Mouse (Mus musculus): ENCODE measurements around the gene Fer1l5. TPM values are rescaled to one million over a fixed set of nuclear protein-coding genes. Genes with fewer than 3 reads are reported as not detected.

The Fer1l5 gene
- total RNA-seq, 2 experiments from 2014 or later: not detected

DNA sequence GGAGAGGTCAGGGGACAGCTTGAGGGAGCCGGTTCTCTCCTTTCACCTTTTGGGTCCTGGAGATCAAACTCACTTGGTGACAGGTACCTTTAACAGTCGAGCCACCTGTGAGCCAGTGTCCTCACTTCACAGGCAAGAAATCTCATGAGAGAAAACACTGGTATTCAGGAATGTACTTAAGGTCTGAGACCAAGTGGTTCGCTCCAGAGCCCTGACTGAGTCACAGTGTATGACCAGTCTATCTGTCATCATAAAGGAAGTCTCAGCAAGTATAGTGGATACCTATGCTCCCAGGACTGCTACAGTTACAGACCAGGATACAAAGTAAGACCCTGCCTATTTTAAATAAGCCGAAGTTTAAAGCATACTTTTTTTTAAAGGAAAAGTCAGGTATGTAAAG lies 60.9 kb downstream of the Fer1l5 start:
- no peak for DNase-seq

GRCm38 (mm10) chr1:36433616-36434015 lies 61.5 kb downstream of the Fer1l5 start:
- DNase-seq: no peak

GRCm38 (mm10) chr1:36435071-36435470 lies 63.0 kb downstream of the Fer1l5 start:
- no peak for DNase-seq

DNA sequence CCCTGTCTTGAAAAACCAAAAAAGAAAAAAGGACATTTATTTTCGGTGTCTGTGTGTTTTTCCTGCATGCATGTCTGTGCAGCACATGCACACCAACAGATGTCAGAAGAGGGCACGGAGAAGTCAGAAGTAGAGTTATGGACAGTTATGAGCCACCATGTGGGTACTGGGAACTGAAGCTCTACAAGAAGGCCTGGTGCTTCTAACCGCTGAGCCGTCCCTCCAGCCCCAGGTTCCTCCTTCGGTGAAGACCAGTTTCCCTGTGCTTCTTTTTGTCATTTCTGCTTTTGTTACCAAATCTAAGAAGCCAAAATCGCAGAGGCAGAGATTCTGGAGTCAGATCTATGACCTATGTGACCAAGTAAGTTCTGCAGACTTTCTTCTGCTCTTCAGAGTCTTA lies 64.4 kb downstream of the Fer1l5 start:
- no peak for DNase-seq

DNA sequence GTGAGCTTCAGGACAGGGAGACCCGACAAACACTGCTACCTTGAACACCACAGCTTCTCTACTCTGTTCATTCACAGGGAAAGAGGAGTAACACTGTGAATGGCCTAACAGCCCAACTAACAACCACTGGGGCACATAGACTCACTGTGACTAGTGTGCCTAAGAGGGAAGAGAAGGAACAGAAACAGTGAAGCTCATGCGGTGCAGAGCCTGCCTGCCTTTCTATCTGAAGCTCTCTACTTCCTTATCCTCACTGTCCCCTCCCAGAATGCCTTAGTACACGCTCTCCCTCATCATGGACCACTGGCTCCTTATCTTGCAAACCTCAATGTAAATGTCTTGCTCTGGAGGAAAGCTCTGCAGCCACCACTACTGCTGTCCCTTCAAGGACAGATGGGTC lies 65.1 kb downstream of the Fer1l5 start:
- no peak for DNase-seq

DNA sequence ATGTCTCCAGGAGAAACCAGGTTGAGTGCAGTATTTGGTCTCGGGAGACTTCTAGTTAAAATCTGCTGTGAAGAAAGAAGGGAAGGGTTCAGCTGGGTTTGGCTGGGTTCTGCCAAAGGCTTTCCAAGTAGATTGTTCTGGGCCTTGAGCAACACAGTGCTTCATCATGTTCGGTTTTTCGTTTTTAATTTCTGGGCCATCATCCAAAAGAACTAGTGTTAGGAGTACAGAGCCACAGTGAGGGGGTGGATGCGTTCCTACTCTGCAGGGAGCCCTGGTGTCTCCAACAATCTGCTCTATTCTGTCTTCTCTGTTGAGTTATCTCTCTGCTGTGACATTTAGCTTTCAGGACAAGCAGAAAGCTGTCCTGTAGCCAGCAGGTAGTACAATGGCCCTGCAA lies 69.0 kb downstream of the Fer1l5 start:
- DNase-seq: no peak

- DNase-seq: peak; percentile 93
These were observed 72.7 kb downstream of the Fer1l5 start, which contains the start of gene Lman2l for GRCm38 (mm10) chr1:36444471-36445464. TSS of gene Lman2l (minus strand) at chr1:36445271.

GRCm38 (mm10) chr1:36445508-36445907 lies 73.4 kb downstream of the Fer1l5 start:
- no peak for DNase-seq

- DNase-seq: no peak
These were observed 74.2 kb downstream of the Fer1l5 start for GRCm38 (mm10) chr1:36446106-36446824.

DNA sequence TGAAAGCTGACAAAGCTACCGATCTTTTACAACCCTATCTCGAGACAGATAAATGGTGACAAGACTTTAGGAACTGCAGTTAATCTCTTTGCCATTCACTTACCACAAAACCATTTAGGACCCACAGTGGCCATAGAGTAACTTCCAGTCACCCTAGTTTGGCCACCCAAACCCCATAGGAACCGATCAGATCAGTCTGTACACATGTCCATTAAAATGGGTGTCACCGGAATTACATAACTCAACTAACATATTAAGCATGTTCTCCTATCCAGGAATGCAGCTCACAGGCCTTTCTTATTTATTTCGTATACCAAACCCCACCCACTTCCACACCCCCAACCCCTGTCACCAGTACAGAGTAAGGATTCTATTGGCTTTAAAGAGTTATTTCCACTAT lies 74.8 kb downstream of the Fer1l5 start:
- no peak for DNase-seq

GRCm38 (mm10) chr1:36454055-36454815 lies 82.1 kb downstream of the Fer1l5 start:
- no peak for DNase-seq

- DNase-seq: no peak
These were observed 85.4 kb downstream of the Fer1l5 start for GRCm38 (mm10) chr1:36457388-36458014.

DNA sequence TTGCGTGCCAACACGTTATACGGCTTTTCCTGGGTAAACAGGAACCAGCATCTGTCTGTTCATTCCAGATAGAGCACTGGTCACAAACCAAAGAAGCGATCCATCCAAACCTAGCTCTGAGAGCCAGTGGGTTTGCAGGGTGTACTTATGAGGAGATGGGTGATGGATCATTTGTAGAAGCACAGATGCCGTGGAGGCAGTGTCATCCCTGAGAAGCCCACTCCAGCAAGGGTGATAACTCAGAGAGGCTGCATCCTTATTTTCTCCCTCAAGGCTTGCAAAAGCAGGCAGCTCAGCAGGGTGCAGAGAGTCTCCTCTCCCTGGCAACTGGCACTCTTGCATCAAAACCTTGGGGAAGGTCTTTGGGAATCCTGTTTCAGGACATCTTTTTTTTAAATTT lies 86.1 kb downstream of the Fer1l5 start:
- no peak for DNase-seq

DNA sequence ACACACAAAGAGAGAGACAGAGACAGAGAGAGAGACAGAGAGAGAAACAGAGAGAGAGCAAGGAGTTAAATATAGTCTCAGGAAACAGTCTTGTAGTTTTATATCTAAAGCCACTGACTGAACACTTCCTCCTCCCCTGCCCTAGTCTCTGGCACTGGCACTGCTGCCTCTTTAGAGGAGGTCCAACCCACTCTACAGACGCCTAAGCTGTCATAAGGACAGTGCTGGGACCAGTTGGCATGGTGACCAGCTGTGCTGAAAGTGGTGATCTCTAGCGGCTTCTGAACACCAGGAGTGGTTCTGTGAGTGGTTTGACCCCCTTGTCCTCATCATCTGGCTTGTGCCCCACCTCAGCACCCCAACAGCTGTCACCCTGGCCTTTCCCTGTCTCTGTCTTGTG lies 89.7 kb downstream of the Fer1l5 start:
- no peak for DNase-seq

DNA sequence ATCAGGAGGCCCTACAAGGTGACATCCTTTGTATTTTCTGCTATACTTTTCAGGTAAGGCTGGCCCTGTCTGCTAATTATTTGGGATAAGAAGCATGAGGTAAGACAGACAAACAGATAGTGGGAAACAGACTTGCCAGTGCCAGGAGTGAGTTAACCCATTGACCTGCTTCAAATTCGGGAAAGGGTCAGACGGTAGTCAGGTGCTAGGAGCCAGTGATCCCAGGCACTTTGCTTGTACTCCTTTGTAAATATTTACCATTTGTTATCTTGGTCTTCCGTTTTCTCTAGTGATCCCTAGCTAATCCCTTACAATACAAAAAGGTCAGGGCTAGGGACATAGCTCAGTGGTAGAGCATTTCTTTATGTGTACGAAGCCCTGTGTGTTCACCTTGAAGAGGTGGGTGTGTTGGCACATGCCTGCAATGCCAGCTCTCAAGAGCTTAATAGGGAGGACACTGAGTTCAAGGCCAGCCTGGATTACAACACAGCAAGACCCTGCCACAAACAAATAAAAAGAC lies 93.6 kb downstream of the Fer1l5 start:
- DNase-seq: no peak

DNA sequence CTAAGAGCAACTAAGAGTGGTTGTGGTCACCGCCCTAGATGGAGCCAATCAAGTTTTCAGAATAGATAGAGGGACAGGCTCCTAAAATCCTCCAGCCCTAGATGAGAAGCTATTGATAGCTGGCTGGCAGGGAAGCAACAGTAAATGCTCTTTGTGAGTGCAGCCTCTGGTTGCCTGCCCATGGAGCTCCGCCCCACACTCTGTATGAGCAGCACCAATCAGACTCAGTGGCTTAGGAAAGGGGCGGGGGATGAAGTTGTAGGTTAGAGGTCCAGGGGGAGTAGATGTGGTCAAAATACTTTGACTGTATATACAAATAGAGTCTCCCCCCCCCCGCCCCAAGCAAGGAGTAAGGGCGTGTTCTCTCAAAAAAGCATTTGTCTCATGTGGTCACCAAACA lies 95.4 kb downstream of the Fer1l5 start:
- DNase-seq: no peak

GRCm38 (mm10) chr1:36469811-36470444 lies 97.8 kb downstream of the Fer1l5 start:
- DNase-seq: no peak

GRCm38 (mm10) chr1:36471181-36472105 lies 99.4 kb downstream of the Fer1l5 start, which contains the start of gene Cnnm4:
TSS of gene Cnnm4 (plus strand) at chr1:36471620.
- DNase-seq: peak; percentile 88

Measured in gastrocnemius, postnatal 10 days (tissue).